Mouse (Mus musculus) cerebellum, postnatal 4 days (tissue): ENCODE measurements around the gene Zfp213.

ENCODE experiments used
- DNase-seq, 2 experiments: peaks; one replicate each; pipeline ENCODE4 v3.0.0; 2022; ENCODE audit warnings: low spot score in 2 of 2, mixed read lengths in 1 of 2

Zfp213 gene

GRCm38 (mm10) chr17:23574130-23574529, 10.1 kb upstream of the Zfp213 start:
- no peak for DNase-seq

- no peak for DNase-seq
Measured at GRCm38 (mm10) chr17:23572059-23572458, 8.0 kb upstream of the Zfp213 start.

GRCm38 (mm10) chr17:23571084-23571483, 7.0 kb upstream of the Zfp213 start:
- no peak for DNase-seq

GRCm38 (mm10) chr17:23570017-23570416, 6.0 kb upstream of the Zfp213 start:
- DNase-seq = peak in 1 of 2 experiments; percentile 36

GRCm38 (mm10) chr17:23568370-23568769, 4.3 kb upstream of the Zfp213 start:
- DNase-seq = no peak

- no peak for DNase-seq
Measured at GRCm38 (mm10) chr17:23566787-23567186, 2.7 kb upstream of the Zfp213 start.

GRCm38 (mm10) chr17:23564368-23564715, 304 bp upstream of the Zfp213 start:
- no peak for DNase-seq

GRCm38 (mm10) chr17:23559767-23560166, 4.3 kb downstream of the Zfp213 start:
- DNase-seq = peak in 1 of 2 experiments; percentile 41

- no peak for DNase-seq
Measured at GRCm38 (mm10) chr17:23555243-23555916, 8.7 kb downstream of the Zfp213 start.

- no peak for DNase-seq
Measured at GRCm38 (mm10) chr17:23554321-23554720, 9.7 kb downstream of the Zfp213 start.

GRCm38 (mm10) chr17:23553634-23554120, 10.4 kb downstream of the Zfp213 start:
- DNase-seq = no peak

- DNase-seq = no peak
Measured at GRCm38 (mm10) chr17:23552896-23553633, 11.0 kb downstream of the Zfp213 start.

- no peak for DNase-seq
Measured at GRCm38 (mm10) chr17:23551963-23552362, 12.1 kb downstream of the Zfp213 start.

- no peak for DNase-seq
Measured at GRCm38 (mm10) chr17:23551416-23551815, 12.6 kb downstream of the Zfp213 start.

- no peak for DNase-seq
Measured at GRCm38 (mm10) chr17:23550856-23551255, 13.2 kb downstream of the Zfp213 start.

GRCm38 (mm10) chr17:23550188-23550791, 13.7 kb downstream of the Zfp213 start:
- DNase-seq = peak; percentile 89 to 95

- no peak for DNase-seq
Measured at GRCm38 (mm10) chr17:23549441-23549840, 14.6 kb downstream of the Zfp213 start.

- peak; percentile 53 to 62 for DNase-seq
Measured at GRCm38 (mm10) chr17:23548615-23549014, 15.4 kb downstream of the Zfp213 start.

- DNase-seq = no peak
Measured at GRCm38 (mm10) chr17:23547681-23548443, 16.2 kb downstream of the Zfp213 start.

GRCm38 (mm10) chr17:23546702-23547505, 17.1 kb downstream of the Zfp213 start:
- DNase-seq = peak in 1 of 2 experiments; percentile 75

GRCm38 (mm10) chr17:23546333-23546701, 17.7 kb downstream of the Zfp213 start:
- DNase-seq = peak in 1 of 2 experiments; percentile 66
